Mouse (Mus musculus) G1E (cell line): ENCODE results near the gene Alkbh7.

Experiments
- CTCF ChIP-seq: IDR thresholded peaks from 2 replicates; pipeline ENCODE4 v1.5.1; 2012; ENCODE audit warnings: low read depth, low read length, inconsistent platforms, mixed read lengths
- GATA1 ChIP-seq: IDR thresholded peaks from 2 replicates; pipeline ENCODE4 v1.6.1; 2012; ENCODE audit warnings: borderline replicate concordance, low read length, inconsistent platforms, mixed read lengths
- GATA2 ChIP-seq: IDR thresholded peaks from 2 replicates; pipeline ENCODE4 v1.6.1; 2012; ENCODE audit warnings: low read depth, low read length, inconsistent platforms, borderline replicate concordance
- POLR2AphosphoS5 ChIP-seq: IDR thresholded peaks from 2 replicates; pipeline ENCODE4 v1.6.1; 2012; ENCODE audit warnings: low read depth, low read length, inconsistent platforms; ENCODE audit not compliant: insufficient replicate concordance
- TAL1 ChIP-seq: conservative IDR thresholded peaks from 2 replicates; pipeline ENCODE4 v1.6.1; 2012; ENCODE audit warnings: low read depth, low read length, inconsistent platforms, mixed read lengths

DNA sequence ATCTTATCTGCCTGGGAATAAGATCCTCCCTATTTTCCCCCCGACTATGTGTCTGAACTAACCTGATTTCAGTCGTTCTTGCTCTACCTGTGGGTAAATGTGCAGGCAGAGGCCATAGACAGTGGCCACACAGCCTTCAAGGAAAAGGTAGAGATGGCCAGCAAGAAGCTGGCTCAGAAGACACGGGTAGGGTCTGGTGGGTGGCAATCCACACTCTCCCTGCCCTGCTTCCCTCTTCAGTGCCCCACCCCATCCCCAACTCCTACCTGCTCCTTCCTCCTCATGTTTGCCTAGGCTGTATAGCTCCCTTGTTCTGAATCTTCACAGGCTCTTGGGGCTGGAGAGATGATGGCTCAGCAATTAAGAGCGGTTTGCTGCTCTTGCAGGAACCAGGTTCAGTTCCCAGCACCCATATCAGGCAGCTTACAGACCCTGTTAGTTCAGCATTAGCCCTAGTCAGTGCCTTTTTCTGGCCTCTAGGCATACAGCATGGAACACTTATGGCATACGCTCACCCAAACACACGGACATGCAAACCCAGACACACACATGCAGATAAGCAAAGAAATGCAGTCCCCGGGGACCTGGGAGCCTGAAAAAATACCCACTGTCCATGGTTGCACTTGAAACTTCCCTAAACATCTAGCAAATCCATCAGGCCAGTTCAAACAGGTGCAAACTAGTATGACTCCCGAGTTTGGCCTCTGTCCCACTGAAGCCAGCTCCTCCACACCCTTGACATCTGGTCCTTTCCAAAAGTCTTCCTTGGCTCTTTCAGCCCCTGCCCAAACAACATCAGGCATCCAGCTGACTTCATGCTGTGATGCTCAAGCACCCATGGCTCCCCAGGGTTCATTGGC lies 20.4 kb upstream of the Alkbh7 start:
- no peak for TF ChIP-seq TAL1
- no peak for TF ChIP-seq POLR2AphosphoS5
- no peak for TF ChIP-seq CTCF
- TF ChIP-seq GATA1: no peak
- TF ChIP-seq GATA2: no peak
